Mouse (Mus musculus) midbrain, embryonic 14.5 days (tissue): ENCODE results near the gene Mrps9. TPM values are rescaled to one million over a fixed set of nuclear protein-coding genes. Genes with fewer than 3 reads are reported as not detected.
"Not testable (repeated sequence)": the region's sequence is repeated elsewhere in the genome, so short reads cannot be mapped to it uniquely, and the experiment has no call there.

Experiments used
- ATAC-seq: fragments of 200-750 bp; cut with Nextera tagmentation; 2 replicates; pipeline ENCODE4 v1.8.0; 2017; ENCODE audit warnings: moderate number of reproducible peaks, moderate library complexity; ENCODE audit not compliant: low FRiP score, low TSS enrichment
- DNase-seq: peaks from one replicate; pipeline ENCODE4 v3.0.0-alpha.2; 2015
- H3K27ac ChIP-seq: fragments of 300-500 bp; sonication (generic); replicated peaks from 2 replicates; pipeline ENCODE4 v1.5.1; 2014; ENCODE audit warnings: mild to moderate bottlenecking, low read depth, low read length, moderate library complexity
- H3K27me3 ChIP-seq: fragments of 300-500 bp; sonication (generic); 2 replicates; pipeline ENCODE4 v1.6.1; 2014; ENCODE audit warnings: low read length, control low read depth, mixed read lengths; ENCODE audit not compliant: control insufficient read depth, insufficient read depth
- H3K36me3 ChIP-seq: fragments of 300-500 bp; sonication (generic); 2 replicates; pipeline ENCODE4 v1.6.1; 2014; ENCODE audit warnings: low read length, control low read depth; ENCODE audit not compliant: control insufficient read depth, insufficient read depth
- H3K4me1 ChIP-seq: fragments of 300-500 bp; sonication (generic); 2 replicates; pipeline ENCODE4 v1.6.1; 2014; ENCODE audit warnings: mild to moderate bottlenecking, antibody characterized with exemption, low read length, control low read depth; ENCODE audit not compliant: control insufficient read depth, insufficient read depth
- H3K4me2 ChIP-seq: fragments of 300-500 bp; sonication (generic); 2 replicates; pipeline ENCODE4 v1.6.1; 2014; ENCODE audit warnings: mild to moderate bottlenecking, low read length, moderate library complexity
- H3K4me3 ChIP-seq: fragments of 300-500 bp; sonication (generic); replicated peaks from 2 replicates; pipeline ENCODE4 v1.5.1; 2014; ENCODE audit warnings: low read depth, low read length
- H3K9ac ChIP-seq: fragments of 300-500 bp; sonication (generic); replicated peaks from 2 replicates; pipeline ENCODE4 v1.6.1; 2014; ENCODE audit warnings: mild to moderate bottlenecking, low read length, moderate library complexity
- H3K9me3 ChIP-seq: fragments of 300-500 bp; sonication (generic); 2 replicates; pipeline ENCODE4 v1.6.1; 2016; ENCODE audit warnings: low read length, control low read depth, mixed read lengths; ENCODE audit not compliant: control insufficient read depth
- WGBS: fragments of 180-500 bp; shearing (Covaris S2); extraction: QIAGEN DNeasy Blood & Tissue Kit; methylation state at CpG from one replicate; pipeline ENCODE4 v1.1.7; 2014; 5-methylcytosine and 5-hydroxymethylcytosine counted together
- polyA plus RNA-seq: library from polyadenylated mRNA; unstranded; fragments of >200 nt; fragmentation: Nextera tagmentation; extraction: Ambion mirVana; gene quantifications from 2 replicates; pipeline ENCODE4 v1.2.1, GENCODE M21; 2014

Gene Mrps9
- polyA plus RNA-seq, 1 experiment from 2014 or later = 39.4 TPM

DNA sequence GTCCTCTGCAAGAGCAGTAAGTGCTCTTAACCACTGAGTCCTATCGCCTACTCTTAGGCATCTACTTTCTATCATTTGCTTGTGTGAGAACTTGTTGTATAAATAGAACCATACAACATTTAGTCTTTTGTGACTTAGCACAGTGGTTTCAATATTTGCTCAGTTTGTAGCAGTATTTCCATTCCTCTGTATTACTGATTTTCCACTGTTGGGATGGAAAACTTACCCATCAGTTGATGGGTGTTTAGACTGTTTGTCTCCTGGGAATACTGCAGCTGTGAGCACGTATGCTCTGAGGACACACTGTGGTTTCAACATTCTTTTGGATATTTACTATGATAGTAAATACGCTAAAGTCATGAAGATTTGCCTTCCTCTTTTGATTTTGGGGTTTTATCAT, 16.2 kb downstream of the Mrps9 start:
- Histone ChIP-seq H3K27ac (no peak overlapping the region), H3K4me2 (no peak overlapping the region), H3K36me3 (peaks cover 20% of the 10 kb centered on the region), H3K9ac (no peak overlapping the region), H3K4me1 (no peaks in the 10 kb centered on the region), H3K4me3 (no peak overlapping the region), H3K9me3 (no peaks in the 10 kb centered on the region), H3K27me3 (no peaks in the 10 kb centered on the region)
- no peak for DNase-seq
- ATAC-seq = no peak
- WGBS = 100% methylated on average over 3 of the region's 3 CpGs

DNA sequence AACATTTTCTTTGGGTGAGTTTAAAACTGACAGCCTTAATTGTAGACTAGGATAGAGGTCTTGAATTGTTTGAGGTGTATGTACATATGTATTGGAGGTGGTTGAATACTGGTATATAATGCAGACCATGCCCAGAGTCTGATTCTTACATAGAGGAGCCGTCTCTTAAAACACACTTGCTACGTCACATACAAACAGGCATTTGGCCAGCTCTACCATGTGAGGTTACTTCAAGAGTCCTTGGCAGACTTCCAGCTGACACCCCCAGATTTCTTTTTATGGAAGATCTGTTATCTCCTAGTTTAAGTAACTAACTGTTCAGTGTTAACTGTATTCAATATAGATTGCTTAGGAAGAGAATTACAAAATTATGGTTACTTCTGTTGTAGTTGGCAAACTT, 23.1 kb downstream of the Mrps9 start:
- Histone ChIP-seq H3K9ac (no peak overlapping the region), H3K9me3 (no peaks in the 10 kb centered on the region), H3K4me3 (no peak overlapping the region), H3K4me2 (no peak overlapping the region), H3K27me3 (no peaks in the 10 kb centered on the region), H3K36me3 (no peaks in the 10 kb centered on the region), H3K27ac (no peak overlapping the region), H3K4me1 (peaks cover 18% of the 10 kb centered on the region)
- WGBS = 86% methylated on average over 2 of the region's 2 CpGs
- ATAC-seq (no peak), DNase-seq (no peak)

DNA sequence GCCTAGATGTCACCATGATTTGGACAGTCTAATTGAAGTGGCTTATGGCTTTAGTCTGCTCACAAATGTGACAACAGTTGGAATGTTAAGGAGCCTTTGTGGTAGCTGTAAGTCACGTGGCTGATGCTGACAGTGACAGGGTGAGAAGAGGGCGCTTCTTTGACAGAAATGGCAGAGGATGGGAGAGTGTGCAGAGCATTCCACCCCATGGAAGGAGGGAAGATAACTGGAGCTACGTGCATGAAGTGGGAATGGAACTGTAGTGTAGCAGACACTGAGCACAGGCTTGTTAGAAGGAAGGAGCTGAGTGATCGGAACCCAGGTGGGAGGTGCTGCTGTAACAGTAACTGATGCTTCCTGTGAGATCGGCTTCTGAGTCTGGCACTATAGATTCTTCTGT, 24.2 kb downstream of the Mrps9 start:
- Histone ChIP-seq H3K4me1 (peaks cover 18% of the 10 kb centered on the region), H3K27me3 (no peaks in the 10 kb centered on the region), H3K27ac (no peak overlapping the region), H3K9ac (no peak overlapping the region), H3K4me3 (no peak overlapping the region), H3K9me3 (no peaks in the 10 kb centered on the region), H3K4me2 (no peak overlapping the region), H3K36me3 (no peaks in the 10 kb centered on the region)
- ATAC-seq (no peak), DNase-seq (no peak)
- 81% methylated on average over 5 of the region's 5 CpGs for WGBS

DNA sequence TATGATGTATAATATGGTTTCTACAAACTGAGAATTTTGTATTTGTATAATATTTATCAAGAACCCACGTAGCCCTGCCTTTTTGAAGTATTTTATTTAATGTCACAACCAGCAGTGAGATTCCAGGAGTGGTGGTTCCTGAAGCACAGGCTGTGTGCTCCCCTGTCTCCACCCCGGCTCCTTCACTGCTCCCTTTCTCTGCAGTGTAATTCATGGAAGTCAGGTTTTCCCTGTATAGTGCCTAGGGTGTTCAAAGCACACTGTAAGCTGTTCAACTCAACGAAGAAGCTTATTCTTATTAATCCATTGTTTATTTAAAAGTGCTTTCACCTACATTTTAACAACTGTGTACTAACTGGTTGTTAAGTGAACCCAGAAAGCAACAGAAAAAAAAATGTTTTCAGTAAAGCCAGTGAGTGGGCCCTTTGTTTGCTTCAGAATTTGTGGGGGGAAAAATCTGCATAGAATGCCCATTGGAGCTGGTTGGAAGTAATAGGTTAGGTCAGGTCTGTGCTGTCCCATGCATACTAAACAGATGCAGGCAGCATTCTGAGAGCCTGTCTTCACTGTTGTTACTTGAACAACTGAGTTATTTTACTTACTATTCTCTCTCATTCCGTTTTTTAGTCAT, 25.5 kb downstream of the Mrps9 start:
- Histone ChIP-seq H3K4me3 (no peak overlapping the region), H3K9ac (0 out of 2 replicates have a peak overlapping the region, but pooled peaks have one; percentile 17), H3K9me3 (no peaks in the 10 kb centered on the region), H3K27ac (peak overlapping the region; percentile 76), H3K36me3 (no peaks in the 10 kb centered on the region), H3K4me1 (peaks cover 18% of the 10 kb centered on the region), H3K4me2 (peak overlapping the region; percentile 43), H3K27me3 (no peaks in the 10 kb centered on the region)
- 57% methylated on average over 4 of the region's 4 CpGs for WGBS
- DNase-seq (peak; percentile 46), ATAC-seq (peak; percentile 66; the same call in 1 of the 2 replicates)

DNA sequence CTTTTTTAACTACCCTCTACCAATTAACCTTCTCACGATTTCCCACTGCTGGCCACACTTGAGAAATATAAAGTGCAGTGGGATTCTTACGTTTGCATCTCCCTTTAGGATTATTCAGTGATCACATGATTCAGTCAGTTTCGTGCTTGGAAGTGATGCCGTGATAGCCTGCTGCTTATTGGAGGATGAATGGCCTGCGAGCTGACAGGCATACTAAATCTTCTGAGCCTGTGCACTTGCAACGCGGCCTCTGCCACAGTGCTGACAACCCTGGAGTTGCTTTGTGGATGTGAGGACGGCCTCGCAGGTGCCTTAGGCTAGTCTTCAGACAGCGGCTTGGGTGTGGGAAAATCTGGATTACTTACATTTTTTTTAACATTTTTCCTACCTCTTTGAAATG, 26.2 kb downstream of the Mrps9 start:
- Histone ChIP-seq H3K4me1 (peaks cover 18% of the 10 kb centered on the region), H3K4me3 (0 out of 2 replicates have a peak overlapping the region, but pooled peaks have one; percentile 2), H3K27ac (peak overlapping the region; percentile 76), H3K36me3 (no peaks in the 10 kb centered on the region), H3K9me3 (no peaks in the 10 kb centered on the region), H3K4me2 (peak overlapping the region; percentile 43), H3K27me3 (no peaks in the 10 kb centered on the region), H3K9ac (peak overlapping the region; percentile 39)
- 10% methylated on average over 10 of the region's 10 CpGs for WGBS
- ATAC-seq = peak; percentile 91
- DNase-seq = peak; percentile 84

DNA sequence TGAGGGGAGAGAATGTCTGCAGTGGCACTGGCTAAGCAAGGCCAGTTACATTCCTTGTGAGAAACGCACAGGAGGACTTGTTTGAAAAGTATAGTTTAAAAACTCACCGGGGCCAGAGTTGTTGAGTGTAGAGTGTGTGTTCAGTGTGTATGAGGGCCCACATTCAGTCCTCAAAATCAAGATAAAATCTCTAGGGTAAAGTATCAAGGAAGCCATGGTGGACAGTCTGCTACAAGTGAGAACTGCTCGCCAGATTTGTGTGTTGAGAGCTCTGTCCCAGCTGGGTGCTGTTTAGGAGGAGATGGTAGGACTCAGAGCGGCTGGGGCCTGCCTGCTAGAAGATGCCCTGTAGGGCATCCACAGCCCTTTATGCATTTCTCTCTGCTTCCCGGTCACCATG, 27.8 kb downstream of the Mrps9 start:
- Histone ChIP-seq H3K4me2 (no peak overlapping the region), H3K4me1 (peaks cover 18% of the 10 kb centered on the region), H3K27me3 (no peaks in the 10 kb centered on the region), H3K27ac (no peak overlapping the region), H3K4me3 (no peak overlapping the region), H3K9me3 (no peaks in the 10 kb centered on the region), H3K9ac (no peak overlapping the region), H3K36me3 (no peaks in the 10 kb centered on the region)
- ATAC-seq = no peak
- DNase-seq = no peak
- 94% methylated on average over 5 of the region's 5 CpGs for whole genome bisulfite sequencing

DNA sequence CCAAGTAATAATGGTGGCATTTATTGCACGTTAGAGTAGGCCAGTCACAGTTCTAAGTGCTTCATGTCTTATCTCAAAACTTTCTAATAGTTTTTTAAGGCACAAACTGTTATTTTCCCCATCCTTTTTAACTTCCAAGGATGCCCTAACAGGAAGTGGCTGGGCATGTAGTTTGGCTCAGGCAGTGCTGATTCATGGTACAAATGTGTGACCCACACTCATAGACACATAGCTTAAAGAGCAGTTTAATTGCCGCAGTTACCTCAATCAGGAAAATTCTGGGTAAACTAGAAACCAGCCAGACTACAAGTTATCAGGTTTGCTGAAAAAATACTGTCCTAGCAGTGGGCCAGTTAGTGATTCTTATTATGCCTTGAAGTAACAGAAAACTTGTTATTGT, 31.2 kb downstream of the Mrps9 start:
- no peak for ATAC-seq

DNA sequence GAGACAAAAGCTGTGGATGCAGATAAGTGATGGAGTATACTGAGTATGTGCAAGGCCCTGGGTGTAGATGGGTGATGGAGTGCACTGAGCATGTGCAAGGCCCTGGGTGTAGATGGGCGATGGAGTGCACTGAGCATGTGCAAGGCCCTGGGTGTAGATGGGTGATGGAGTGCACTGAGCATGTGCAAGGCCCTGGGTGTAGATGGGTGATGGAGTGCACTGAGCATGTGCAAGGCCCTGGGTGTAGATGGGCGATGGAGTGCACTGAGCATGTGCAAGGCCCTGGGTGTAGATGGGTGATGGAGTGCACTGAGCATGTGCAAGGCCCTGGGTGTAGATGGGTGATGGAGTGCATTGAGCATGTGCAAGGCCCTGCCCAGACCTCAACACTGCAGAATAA, 32.4 kb downstream of the Mrps9 start:
- H3K27ac ChIP-seq, H3K4me2 ChIP-seq, DNase-seq, H3K9ac ChIP-seq, H3K9me3 ChIP-seq, ATAC-seq, H3K4me1 ChIP-seq, H3K4me3 ChIP-seq, H3K36me3 ChIP-seq, H3K27me3 ChIP-seq: not testable (repeated sequence)
- 100% methylated on average over 1 of the region's 2 CpGs for WGBS

More for the DNA sequence above, 31.2 kb downstream of the Mrps9 start:
- 96% methylated on average over 2 of the region's 2 CpGs for WGBS
- Histone ChIP-seq H3K36me3 (no peaks in the 10 kb centered on the region), H3K4me1 (peaks cover 6% of the 10 kb centered on the region; the same call in 1 of the 2 replicates), H3K4me2 (no peak overlapping the region), H3K9ac (no peak overlapping the region), H3K27ac (no peak overlapping the region), H3K9me3 (no peaks in the 10 kb centered on the region), H3K27me3 (no peaks in the 10 kb centered on the region), H3K4me3 (no peak overlapping the region)
- no peak for DNase-seq

DNA sequence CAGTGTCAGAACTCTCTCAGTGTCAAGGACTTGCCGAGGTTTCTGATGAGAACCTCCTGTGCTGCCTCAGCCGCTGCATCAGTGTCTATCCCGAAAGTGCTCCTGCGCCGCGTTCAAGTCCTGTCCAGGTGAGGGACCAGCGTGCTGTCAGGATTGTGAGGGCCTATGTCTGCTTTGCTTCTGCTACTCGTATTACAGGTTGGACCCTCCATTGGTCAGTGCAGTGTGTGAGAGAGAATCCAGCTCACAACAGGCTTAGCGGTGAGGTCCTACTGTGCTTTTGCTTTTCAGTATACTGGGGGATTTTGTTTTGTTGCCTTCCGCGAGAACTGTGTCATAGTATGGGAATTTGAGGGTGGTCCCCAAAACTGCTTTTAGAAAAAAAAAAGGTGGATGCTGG, 36.8 kb downstream of the Mrps9 start:
- H3K9me3 ChIP-seq = no peaks in the 10 kb centered on the region
- no peak for ATAC-seq
- no peak overlapping the region; the same call in 1 of the 2 replicates for H3K4me2 ChIP-seq
- H3K27me3 ChIP-seq = no peaks in the 10 kb centered on the region
- no peak for DNase-seq
- H3K9ac ChIP-seq = no peak overlapping the region
- H3K27ac ChIP-seq = peak overlapping the region; percentile 84; the same call in 1 of the 2 replicates
- peaks cover 18% of the 10 kb centered on the region for H3K4me1 ChIP-seq
- WGBS = 72% methylated on average over 11 of the region's 11 CpGs
- H3K36me3 ChIP-seq = no peaks in the 10 kb centered on the region
- no peak overlapping the region for H3K4me3 ChIP-seq
